Mouse (Mus musculus): Measurements from ENCODE around the gene Caskin2. TPM values are rescaled to one million over a fixed set of nuclear protein-coding genes. Genes with fewer than 3 reads are reported as not detected.
A peak's percentile ranks its signal among the peaks of the same experiment; 100 is the strongest.

Gene Caskin2
- total and polyA plus RNA-seq, 3 experiments, result 6.5 to 10.9 TPM; not detected in 1

- no peaks in the 10 kb centered on the region for H3K27me3 ChIP-seq (ENCODE audit: control insufficient read depth in 1 of 2, insufficient read depth in 2 of 2, low read length in 2 of 2)
- no peak for TF ChIP-seq ZNF384 (IDR thresholded peaks at IDR 0.05; ENCODE audit: low read depth, low read length)
- TF ChIP-seq ELF1 (IDR thresholded peaks at IDR 0.05; ENCODE audit: low read depth, low read length), result no peak
- no peak for TF ChIP-seq GATA1 (IDR thresholded peaks at IDR 0.05; ENCODE audit: low read depth, low read length)
- no peak for TF ChIP-seq NRF1 (IDR thresholded peaks at IDR 0.05; ENCODE audit: insufficient read depth, low read depth, low read length, poor library complexity, severe bottlenecking)
- no peak for TF ChIP-seq ZKSCAN1 (IDR thresholded peaks at IDR 0.05; ENCODE audit: low read depth, low read length)
- no peak for TF ChIP-seq MAZ (IDR thresholded peaks at IDR 0.05; ENCODE audit: low read depth, low read length)
- TF ChIP-seq UBTF (IDR thresholded peaks at IDR 0.05; ENCODE audit: borderline replicate concordance, insufficient read depth, low read depth, low read length), result no peak
- TF ChIP-seq MAFK (IDR thresholded peaks at IDR 0.05; ENCODE audit: borderline replicate concordance, low read depth, low read length), result no peak
- TF ChIP-seq KAT2A (conservative IDR thresholded peaks at IDR 0.05; ENCODE audit: low read depth, low read length), result no peak
- no peak for TF ChIP-seq SIN3A (IDR thresholded peaks at IDR 0.05; ENCODE audit: low read length)
- no peak for TF ChIP-seq USF1 (IDR thresholded peaks at IDR 0.05; ENCODE audit: low read depth, low read length)
- no peak for TF ChIP-seq NELFE (IDR thresholded peaks at IDR 0.05; ENCODE audit: low read depth, low read length)
- TF ChIP-seq POLR2A (IDR thresholded peaks at IDR 0.05; ENCODE audit: control insufficient read depth in 1 of 2, insufficient read depth in 1 of 2, low read depth in 1 of 2, low read length in 2 of 2, poor library complexity in 1 of 2), result no peak
- TF ChIP-seq EP300 (IDR thresholded peaks at IDR 0.05; ENCODE audit: low read depth in 1 of 2, low read length in 2 of 2), result no peak
- TF ChIP-seq ZC3H11A (IDR thresholded peaks at IDR 0.05; ENCODE audit: low read depth, low read length), result no peak
- H3K9ac ChIP-seq (ENCODE audit: control insufficient read depth, low read depth, low read length, poor library complexity, severe bottlenecking), result no peak overlapping the region
- H3K4me3 ChIP-seq (ENCODE audit: control insufficient read depth in 1 of 2, insufficient read depth in 1 of 2, low read depth in 2 of 2, low read length in 2 of 2), result no peak overlapping the region
- no peaks in the 10 kb centered on the region for H3K79me2 ChIP-seq (ENCODE audit: control insufficient read depth, insufficient read depth, low read length, poor library complexity)
- no peak for DNase-seq (ENCODE audit: low read depth, low spot score)
- H3K36me3 ChIP-seq (ENCODE audit: control insufficient read depth in 1 of 2, insufficient read depth in 2 of 2, low read length in 2 of 2), result peaks cover 0 to 21% of the 10 kb centered on the region in 2 experiments; a peak in 2 of 4 replicates
- peaks cover 20 to 42% of the 10 kb centered on the region in 2 experiments for H3K4me1 ChIP-seq (ENCODE audit: control insufficient read depth in 1 of 2, insufficient read depth in 2 of 2, low read length in 2 of 2)
- no peaks in the 10 kb centered on the region for H3K9me3 ChIP-seq (replicated peaks; ENCODE audit: insufficient read depth, low read length)
- H3K27ac ChIP-seq (ENCODE audit: control insufficient read depth, low read depth, low read length), result no peak overlapping the region
Measured at GRCm38 (mm10) chr11:115834033-115834432, 20.6 kb upstream of the Caskin2 start.

- Histone ChIP-seq H3K27ac (ENCODE audit: control insufficient read depth, low read depth, low read length) (no peak overlapping the region), H3K4me3 (ENCODE audit: control insufficient read depth in 1 of 2, insufficient read depth in 1 of 2, low read depth in 2 of 2, low read length in 2 of 2) (no peak overlapping the region), H3K9me3 (replicated peaks; ENCODE audit: insufficient read depth, low read length) (no peaks in the 10 kb centered on the region), H3K79me2 (ENCODE audit: control insufficient read depth, insufficient read depth, low read length, poor library complexity) (no peaks in the 10 kb centered on the region), H3K9ac (ENCODE audit: control insufficient read depth, low read depth, low read length, poor library complexity, severe bottlenecking) (no peak overlapping the region), H3K27me3 (ENCODE audit: control insufficient read depth in 1 of 2, insufficient read depth in 2 of 2, low read length in 2 of 2) (no peaks in the 10 kb centered on the region), H3K4me1 (ENCODE audit: control insufficient read depth in 1 of 2, insufficient read depth in 2 of 2, low read length in 2 of 2) (peaks cover 16 to 35% of the 10 kb centered on the region in 2 experiments), H3K36me3 (ENCODE audit: control insufficient read depth in 1 of 2, insufficient read depth in 2 of 2, low read length in 2 of 2) (peaks cover 0 to 21% of the 10 kb centered on the region in 2 experiments; a peak in 2 of 4 replicates)
- peak; percentile 48 for DNase-seq (ENCODE audit: low read depth, low spot score)
- TF ChIP-seq RCOR1 (IDR thresholded peaks at IDR 0.05; ENCODE audit: low read depth, low read length), result peak; percentile 14; the same call in 1 of the 2 replicates
- 0 out of 2 replicates have a peak, but pooled peaks have one; percentile 38 for TF ChIP-seq ETS1 (IDR thresholded peaks at IDR 0.05; ENCODE audit: low read depth, low read length)
- TF ChIP-seq NRF1 (IDR thresholded peaks at IDR 0.05; ENCODE audit: insufficient read depth, low read depth, low read length, poor library complexity, severe bottlenecking), result 0 out of 2 replicates have a peak, but pooled peaks have one; percentile 13
- peak; percentile 68 for TF ChIP-seq GATA1 (IDR thresholded peaks at IDR 0.05; ENCODE audit: low read depth, low read length)
- TF ChIP-seq KAT2A (conservative IDR thresholded peaks at IDR 0.05; ENCODE audit: low read depth, low read length), result no peak
- TF ChIP-seq MYB (IDR thresholded peaks at IDR 0.05; ENCODE audit: low read depth, low read length), result no peak
- TF ChIP-seq EP300 (IDR thresholded peaks at IDR 0.05; ENCODE audit: low read depth in 1 of 2, low read length in 2 of 2), result peak in 1 of 2 experiments; percentile 62; a peak in 2 of 4 replicates
- peak; percentile 53; the same call in 1 of the 2 replicates for TF ChIP-seq TCF12 (IDR thresholded peaks at IDR 0.05; ENCODE audit: low read depth, low read length)
- TF ChIP-seq CTCF (IDR thresholded peaks at IDR 0.05 in 2 of 3, conservative IDR thresholded peaks at IDR 0.05 in 1 of 3; ENCODE audit: control insufficient read depth in 1 of 3, insufficient read depth in 1 of 3, low read depth in 2 of 3, low read length in 3 of 3, poor library complexity in 1 of 3, severe bottlenecking in 1 of 3), result peak in 2 of 3 experiments; percentile 17 to 33; a peak in 3 of 6 replicates
- no peak for TF ChIP-seq POLR2AphosphoS5 (IDR thresholded peaks at IDR 0.05; ENCODE audit: borderline replicate concordance, low read depth, low read length)
- TF ChIP-seq BHLHE40 (IDR thresholded peaks at IDR 0.05; ENCODE audit: borderline replicate concordance, low read depth, low read length), result no peak
- TF ChIP-seq MAZ (IDR thresholded peaks at IDR 0.05; ENCODE audit: low read depth, low read length), result peak; percentile 69; the same call in 1 of the 2 replicates
Measured at GRCm38 (mm10) chr11:115833021-115833513, 19.6 kb upstream of the Caskin2 start.

Data from MEL (cell line).